Mouse (Mus musculus) embryonic facial prominence, embryonic 15.5 days (tissue): ENCODE measurements at regions not wholly inside any gene's neighbourhood (a gene's known extent, or its start where the extent isn't known, plus 50 kb on each side); places are given as distances from the start of the nearest gene placed in this dataset.

Source experiments
- ATAC-seq: fragments of 200-750 bp; cut with Nextera tagmentation; 2 replicates; pipeline ENCODE4 v1.8.0; 2017; ENCODE audit warnings: low read depth, moderate TSS enrichment; ENCODE audit not compliant: insufficient number of reproducible peaks, low FRiP score, low TSS enrichment
- H3K27ac ChIP-seq: fragments of 300-500 bp; sonication (generic); replicated peaks from 2 replicates; pipeline ENCODE4 v1.5.1; 2015; ENCODE audit warnings: mild to moderate bottlenecking, inconsistent platforms
- H3K27me3 ChIP-seq: fragments of 300-500 bp; sonication (generic); 2 replicates; pipeline ENCODE4 v1.6.1; 2015; ENCODE audit warnings: inconsistent platforms
- H3K36me3 ChIP-seq: fragments of 300-500 bp; sonication (generic); 2 replicates; pipeline ENCODE4 v1.6.1; 2015; ENCODE audit warnings: mild to moderate bottlenecking, inconsistent platforms
- H3K4me1 ChIP-seq: fragments of 300-500 bp; sonication (generic); 2 replicates; pipeline ENCODE4 v1.6.1; 2015; ENCODE audit warnings: inconsistent platforms
- H3K4me2 ChIP-seq: fragments of 300-500 bp; sonication (generic); replicated peaks from 2 replicates; pipeline ENCODE4 v1.6.1; 2015; ENCODE audit warnings: mild to moderate bottlenecking, inconsistent platforms
- H3K4me3 ChIP-seq: fragments of 300-500 bp; sonication (generic); replicated peaks from 2 replicates; pipeline ENCODE4 v1.5.1; 2015; ENCODE audit warnings: mild to moderate bottlenecking, inconsistent platforms
- H3K9ac ChIP-seq: fragments of 300-500 bp; sonication (generic); 2 replicates; pipeline ENCODE4 v1.6.1; 2015; ENCODE audit warnings: inconsistent platforms
- H3K9me3 ChIP-seq: fragments of 300-500 bp; sonication (generic); replicated peaks from 2 replicates; pipeline ENCODE4 v1.6.1; 2016; ENCODE audit warnings: inconsistent platforms
- WGBS: fragments of 180-500 bp; shearing (Covaris S2); methylation state at CpG from one replicate; pipeline ENCODE4 v1.1.7; 2015; 5-methylcytosine and 5-hydroxymethylcytosine counted together

DNA sequence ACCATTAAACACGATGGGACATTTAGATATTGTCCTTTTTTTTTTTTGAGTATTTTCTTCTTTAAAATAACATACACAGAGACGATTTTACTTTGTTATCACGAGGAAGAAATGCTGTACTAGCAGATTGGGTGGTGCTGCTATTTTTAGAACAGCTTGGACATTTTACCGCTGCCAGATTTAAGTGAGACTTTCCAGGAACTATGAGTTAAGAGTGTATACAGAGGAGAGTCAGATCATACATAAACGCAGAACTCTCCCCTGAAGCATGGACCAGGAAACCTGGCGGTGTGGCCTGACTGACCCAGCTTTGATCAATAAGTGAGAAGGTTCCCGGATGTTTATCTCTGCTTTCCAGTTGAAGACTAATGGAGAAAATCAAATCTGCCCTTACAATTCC is 95.6 kb upstream of the Arrdc4 start:
- Histone ChIP-seq H3K4me2 (no peak overlapping the region), H3K27me3 (no peaks in the 10 kb centered on the region), H3K27ac (no peak overlapping the region), H3K4me3 (no peak overlapping the region), H3K36me3 (no peaks in the 10 kb centered on the region), H3K9ac (no peak overlapping the region), H3K4me1 (no peaks in the 10 kb centered on the region), H3K9me3 (no peaks in the 10 kb centered on the region)
- no peak for ATAC-seq
- WGBS, result 45% methylated on average over 7 of the region's 7 CpGs

DNA sequence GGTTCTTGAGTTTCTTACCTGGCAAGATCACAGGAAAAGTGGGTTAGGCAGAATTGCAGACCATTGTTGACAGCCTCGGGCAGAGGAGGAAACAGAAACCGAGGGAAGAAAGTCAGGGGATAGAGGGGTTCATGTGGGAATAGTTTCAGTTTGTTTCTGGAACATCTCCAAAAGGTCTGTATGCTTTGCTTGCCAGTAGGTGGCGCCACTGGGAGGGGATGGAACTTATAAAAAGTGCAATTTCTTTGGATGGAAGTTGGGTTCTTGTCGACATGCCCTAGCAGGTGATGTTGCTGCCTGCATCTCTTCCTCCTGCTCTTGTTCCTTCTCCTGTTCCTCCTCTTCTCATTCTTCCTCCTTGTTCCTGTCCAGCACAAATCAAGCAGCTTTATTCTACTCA is 94.3 kb upstream of the Arrdc4 start:
- Histone ChIP-seq H3K36me3 (no peaks in the 10 kb centered on the region), H3K9me3 (no peaks in the 10 kb centered on the region), H3K27ac (no peak overlapping the region), H3K4me3 (no peak overlapping the region), H3K27me3 (no peaks in the 10 kb centered on the region), H3K4me1 (no peaks in the 10 kb centered on the region), H3K9ac (no peak overlapping the region), H3K4me2 (no peak overlapping the region)
- ATAC-seq, result no peak
- WGBS, result 26% methylated on average over 4 of the region's 4 CpGs

DNA sequence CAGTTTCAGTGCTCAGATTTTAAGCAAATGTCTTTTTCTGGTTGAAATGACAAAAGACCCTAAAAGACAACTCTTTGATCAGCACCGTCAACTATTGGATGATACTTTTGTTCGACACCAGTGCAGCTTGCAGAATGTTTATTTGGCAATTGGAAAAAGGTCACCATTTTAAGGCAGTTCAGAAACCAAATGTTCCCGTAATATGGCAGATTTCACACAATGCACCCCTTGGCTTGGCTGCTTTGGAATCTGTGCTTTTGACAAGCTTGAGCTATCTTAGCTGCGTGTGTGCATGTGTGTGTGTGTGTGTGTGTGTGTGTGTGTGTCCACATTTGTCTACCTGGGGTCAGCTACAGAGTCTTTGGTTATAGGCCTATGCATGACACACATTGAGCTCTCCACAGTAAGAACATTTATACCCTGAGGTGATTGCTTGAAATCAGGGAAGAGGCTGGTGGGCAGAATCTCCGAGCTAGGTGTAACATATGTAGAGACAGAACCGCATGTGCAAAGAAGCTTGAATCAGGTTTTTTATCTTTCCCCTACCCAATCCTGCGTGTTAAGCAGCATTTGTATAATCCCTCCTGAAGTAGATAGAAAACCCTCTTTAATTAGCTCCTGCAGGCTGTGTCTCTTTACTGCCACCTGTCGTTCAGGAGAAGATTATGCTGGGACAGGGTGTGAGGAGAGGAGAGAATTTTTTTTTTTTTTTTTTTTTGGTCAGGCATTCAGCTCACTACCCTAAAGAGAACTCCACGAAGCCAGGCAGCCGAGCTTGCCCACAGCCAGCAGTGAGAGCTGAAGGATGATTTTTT is 85.1 kb upstream of the Arrdc4 start:
- no peak for ATAC-seq
- Histone ChIP-seq H3K36me3 (no peaks in the 10 kb centered on the region), H3K27me3 (no peaks in the 10 kb centered on the region), H3K9ac (no peak overlapping the region), H3K27ac (no peak overlapping the region), H3K4me3 (no peak overlapping the region), H3K4me1 (no peaks in the 10 kb centered on the region; the same call in 1 of the 2 replicates), H3K4me2 (no peak overlapping the region), H3K9me3 (no peaks in the 10 kb centered on the region)
- 41% methylated on average over 10 of the region's 10 CpGs for WGBS

DNA sequence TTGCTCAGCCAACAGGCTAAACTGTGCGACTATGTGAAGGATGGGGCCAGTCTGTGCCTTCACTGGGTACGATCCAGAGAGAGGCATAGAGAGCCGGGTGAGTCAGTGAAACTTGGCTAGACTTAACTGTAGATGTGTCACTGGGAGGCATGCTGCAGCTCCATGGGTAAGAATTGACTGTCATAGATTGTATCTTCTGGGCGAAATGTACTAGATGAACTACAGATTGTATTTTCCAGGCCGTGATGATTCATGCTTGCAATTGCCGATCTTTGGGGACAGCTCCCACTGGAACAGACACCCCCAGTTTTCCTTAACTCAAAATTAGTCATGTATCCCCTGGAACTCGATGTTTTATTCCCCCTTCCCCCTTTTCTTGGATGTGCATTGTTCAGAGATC is 84.5 kb upstream of the Arrdc4 start:
- Histone ChIP-seq H3K27me3 (no peaks in the 10 kb centered on the region), H3K4me3 (no peak overlapping the region), H3K9ac (no peak overlapping the region), H3K36me3 (no peaks in the 10 kb centered on the region), H3K9me3 (no peaks in the 10 kb centered on the region), H3K27ac (no peak overlapping the region), H3K4me2 (no peak overlapping the region), H3K4me1 (no peaks in the 10 kb centered on the region; the same call in 1 of the 2 replicates)
- no peak for ATAC-seq
- WGBS, result 76% methylated on average over 7 of the region's 7 CpGs

DNA sequence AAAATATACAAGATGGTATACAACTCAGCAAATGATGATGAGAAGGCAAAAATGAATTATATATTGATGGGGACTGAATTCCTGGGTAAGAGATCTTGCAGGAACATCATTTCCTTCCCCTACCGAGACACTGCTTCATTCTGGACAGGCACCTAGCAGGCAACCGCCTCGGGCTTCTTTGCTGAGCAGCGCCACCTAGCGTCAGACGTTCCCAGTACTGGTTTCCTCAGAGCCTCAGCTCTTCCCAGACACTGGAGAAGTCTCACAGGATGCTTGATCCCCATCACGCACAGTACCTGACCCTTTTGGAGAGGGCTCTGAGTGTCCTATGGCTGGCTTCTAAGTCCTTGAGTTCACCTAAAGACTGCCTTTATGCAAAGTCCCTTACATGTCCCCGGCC is 80.8 kb upstream of the Arrdc4 start:
- H3K4me3 ChIP-seq, result no peak overlapping the region
- no peak overlapping the region for H3K9ac ChIP-seq
- H3K27ac ChIP-seq, result no peak overlapping the region
- ATAC-seq, result peak; percentile 51
- WGBS, result 19% methylated on average over 8 of the region's 8 CpGs
- no peaks in the 10 kb centered on the region for H3K36me3 ChIP-seq
- no peak overlapping the region for H3K4me2 ChIP-seq
- H3K9me3 ChIP-seq, result no peaks in the 10 kb centered on the region
- no peaks in the 10 kb centered on the region for H3K4me1 ChIP-seq
- H3K27me3 ChIP-seq, result no peaks in the 10 kb centered on the region

DNA sequence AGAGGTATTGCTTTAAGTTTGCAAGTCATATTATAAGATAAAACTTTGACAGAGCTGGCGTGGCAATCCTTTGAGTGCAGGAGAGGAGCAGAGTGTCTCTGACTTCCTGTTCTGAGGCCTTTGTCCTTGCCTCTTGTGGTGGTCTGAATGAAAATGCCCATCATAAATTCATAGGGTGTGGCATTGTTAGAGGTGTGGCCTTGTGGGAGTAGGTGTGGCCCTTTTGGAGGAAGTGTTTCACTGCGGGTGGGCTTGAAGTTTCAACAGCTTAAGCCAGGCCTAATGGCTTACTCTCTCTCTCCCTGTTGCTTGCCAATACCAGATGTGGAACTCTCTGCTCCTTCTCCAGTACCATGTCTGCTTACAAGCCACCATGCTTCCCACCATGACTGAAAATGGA is 75.4 kb upstream of the Arrdc4 start:
- Histone ChIP-seq H3K36me3 (no peaks in the 10 kb centered on the region), H3K4me3 (no peak overlapping the region), H3K9ac (no peak overlapping the region), H3K27ac (no peak overlapping the region), H3K4me2 (no peak overlapping the region), H3K9me3 (no peaks in the 10 kb centered on the region), H3K4me1 (no peaks in the 10 kb centered on the region), H3K27me3 (no peaks in the 10 kb centered on the region)
- WGBS, result 91% methylated on average over 2 of the region's 2 CpGs
- ATAC-seq, result no peak

DNA sequence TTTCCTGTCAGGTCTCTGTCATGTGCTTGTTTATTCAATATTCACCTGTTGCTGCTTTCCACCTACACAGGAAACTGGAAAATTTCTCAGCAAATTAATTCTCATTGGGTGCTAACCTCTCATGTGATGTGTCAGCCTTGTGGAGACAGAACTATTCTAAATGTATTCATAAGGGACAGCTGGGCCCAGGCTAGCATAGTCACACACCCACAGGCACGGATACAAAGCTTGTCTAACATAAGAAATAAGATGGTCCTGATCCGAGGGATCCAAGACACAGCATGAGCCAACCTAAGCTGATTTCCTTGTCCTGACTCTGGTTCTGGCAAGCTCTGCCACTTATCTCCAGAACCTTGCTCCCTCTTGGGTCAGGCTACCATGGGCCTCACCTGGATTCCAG is 74.6 kb upstream of the Arrdc4 start:
- Histone ChIP-seq H3K27ac (no peak overlapping the region), H3K4me1 (no peaks in the 10 kb centered on the region), H3K36me3 (no peaks in the 10 kb centered on the region), H3K9ac (no peak overlapping the region), H3K4me2 (no peak overlapping the region), H3K27me3 (no peaks in the 10 kb centered on the region), H3K4me3 (no peak overlapping the region), H3K9me3 (no peaks in the 10 kb centered on the region)
- ATAC-seq, result no peak
- 64% methylated on average over 2 of the region's 2 CpGs for WGBS

DNA sequence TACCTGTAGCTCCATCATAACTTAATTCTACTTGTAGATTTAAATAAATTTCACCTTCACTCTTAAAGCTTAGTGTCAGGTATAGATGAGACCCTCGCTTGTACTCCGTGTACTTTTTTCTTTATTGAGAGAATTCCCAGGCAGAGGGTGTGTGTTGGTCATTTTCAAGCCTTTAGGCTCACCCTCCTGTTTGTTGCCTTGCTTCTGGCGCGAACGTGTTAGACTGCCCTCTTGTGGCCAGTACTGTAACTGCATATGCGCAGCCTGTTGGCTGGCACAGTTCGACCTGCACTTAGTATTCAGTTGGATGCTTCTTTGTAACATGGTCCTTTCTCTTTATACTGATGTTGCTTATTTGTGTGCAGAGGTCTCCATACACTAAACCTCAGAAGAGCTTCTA is 74.1 kb upstream of the Arrdc4 start:
- H3K4me3 ChIP-seq, result no peak overlapping the region
- no peaks in the 10 kb centered on the region for H3K9me3 ChIP-seq
- no peak overlapping the region for H3K4me2 ChIP-seq
- 2% methylated on average over 7 of the region's 7 CpGs for WGBS
- no peaks in the 10 kb centered on the region for H3K27me3 ChIP-seq
- H3K4me1 ChIP-seq, result no peaks in the 10 kb centered on the region
- H3K27ac ChIP-seq, result no peak overlapping the region
- no peak for ATAC-seq
- no peak overlapping the region for H3K9ac ChIP-seq
- no peaks in the 10 kb centered on the region for H3K36me3 ChIP-seq

DNA sequence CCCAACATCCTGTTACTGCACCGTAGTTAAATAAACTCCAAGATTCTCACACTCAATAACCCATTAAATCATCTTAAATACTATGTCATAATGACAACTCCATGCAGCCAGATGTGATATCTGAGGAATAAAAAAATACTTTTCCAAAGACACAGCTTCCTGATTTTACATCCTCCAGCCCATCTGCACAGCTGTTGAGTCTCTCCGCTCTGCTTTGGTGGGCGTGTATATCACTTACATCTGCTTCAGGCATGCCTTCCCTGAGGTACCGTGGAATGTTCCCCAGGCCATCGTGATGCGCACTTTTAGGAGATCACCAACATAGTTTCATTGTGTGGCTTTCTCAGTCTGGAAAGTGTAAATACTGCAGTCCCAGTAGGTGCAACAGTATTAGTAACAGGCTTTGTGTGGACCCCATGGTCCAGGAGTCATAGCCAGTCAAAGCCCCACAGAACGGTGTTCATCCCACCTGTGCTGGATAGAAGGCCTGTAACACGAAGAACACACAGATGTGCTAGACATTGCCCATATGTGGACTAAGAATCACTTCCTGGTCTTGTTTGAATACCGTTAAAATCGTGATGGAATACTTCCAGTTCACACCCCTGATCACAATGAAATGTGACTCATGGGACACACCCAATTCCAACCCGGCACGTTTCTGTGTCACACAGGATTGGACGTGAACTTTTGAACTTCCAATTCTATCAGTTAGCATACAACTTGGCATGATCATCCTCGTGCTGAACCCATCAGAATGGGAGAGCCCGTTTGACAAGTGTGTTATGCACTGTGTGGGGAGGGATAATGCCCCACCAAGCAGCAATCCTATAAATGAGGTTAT is 66.0 kb upstream of the Arrdc4 start:
- WGBS, result 59% methylated on average over 15 of the region's 15 CpGs
- H3K36me3 ChIP-seq, result no peaks in the 10 kb centered on the region
- H3K9ac ChIP-seq, result no peak overlapping the region
- no peak overlapping the region for H3K27ac ChIP-seq
- no peak for ATAC-seq
- H3K4me2 ChIP-seq, result no peak overlapping the region
- H3K4me1 ChIP-seq, result no peaks in the 10 kb centered on the region
- H3K4me3 ChIP-seq, result no peak overlapping the region
- H3K27me3 ChIP-seq, result no peaks in the 10 kb centered on the region
- H3K9me3 ChIP-seq, result no peaks in the 10 kb centered on the region

DNA sequence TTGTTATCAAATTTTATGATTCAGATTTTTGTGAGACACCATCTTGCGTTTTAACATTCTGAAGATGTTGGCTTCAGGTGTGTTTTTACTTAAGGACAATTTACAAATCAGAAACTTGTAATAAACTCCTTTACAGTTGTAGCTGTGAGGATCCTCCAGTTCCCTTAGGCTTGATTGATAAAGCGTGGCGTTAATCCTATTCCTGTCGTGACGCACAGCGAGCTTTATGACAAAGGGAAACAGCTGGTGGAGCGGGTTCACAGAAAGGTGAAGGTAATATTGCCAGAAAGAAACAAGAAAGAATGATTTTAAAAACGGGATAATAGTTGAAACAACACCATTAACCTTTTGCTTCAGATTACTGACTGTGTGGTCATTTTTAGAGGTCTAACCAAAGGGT is 60.7 kb upstream of the Arrdc4 start:
- WGBS, result 42% methylated on average over 8 of the region's 8 CpGs
- H3K36me3 ChIP-seq, result no peaks in the 10 kb centered on the region
- H3K4me2 ChIP-seq, result no peak overlapping the region
- ATAC-seq, result no peak
- no peaks in the 10 kb centered on the region for H3K4me1 ChIP-seq
- no peak overlapping the region for H3K9ac ChIP-seq
- H3K27me3 ChIP-seq, result no peaks in the 10 kb centered on the region
- no peaks in the 10 kb centered on the region for H3K9me3 ChIP-seq
- H3K27ac ChIP-seq, result no peak overlapping the region
- H3K4me3 ChIP-seq, result no peak overlapping the region
